Mouse (Mus musculus) CD4-positive, CD25-positive, alpha-beta regulatory T cell, adult 4 months (primary cell): ENCODE data around the gene Cd1d1. TPM values are rescaled to one million over a fixed set of nuclear protein-coding genes. Genes with fewer than 3 reads are reported as not detected.

Experiments used
- ATAC-seq: one replicate; pipeline ENCODE4 v1.8.0; 2017
- polyA plus RNA-seq, 2 experiments: library from polyadenylated mRNA; unstranded; fragments of 100-300 nt; shearing (Covaris generic); gene quantifications; one replicate each; pipeline ENCODE4 v1.2.1; 2017

The Cd1d1 gene
- polyA plus RNA-seq, 2 experiments from 2014 or later: 133 to 178 TPM

GRCm38 (mm10) chr3:86960656-86961394 is 38.4 kb downstream of the Cd1d1 start:
- ATAC-seq: peak; percentile 71

- no peak for ATAC-seq
Measured at GRCm38 (mm10) chr3:86959088-86959487, 40.2 kb downstream of the Cd1d1 start.

DNA sequence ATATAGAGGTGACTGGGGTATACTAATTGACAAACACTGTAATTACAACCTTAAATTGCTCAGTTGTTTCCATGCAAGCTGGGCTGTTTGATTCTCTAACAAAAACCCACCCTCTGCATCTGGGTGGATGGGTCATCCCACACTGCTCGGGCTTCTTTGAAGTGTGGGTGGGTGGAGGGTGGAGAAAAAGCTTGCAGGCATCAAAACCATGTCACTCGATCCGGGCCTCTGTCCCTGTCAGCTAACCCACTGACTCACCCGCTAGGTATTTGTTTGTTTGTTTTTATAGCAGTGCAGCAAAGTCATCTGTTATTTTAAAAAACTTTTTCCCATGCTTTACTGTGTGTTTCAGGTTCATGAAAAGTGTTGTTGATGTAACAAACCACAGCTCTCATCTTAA is 43.9 kb downstream of the Cd1d1 start:
- no peak for ATAC-seq

DNA sequence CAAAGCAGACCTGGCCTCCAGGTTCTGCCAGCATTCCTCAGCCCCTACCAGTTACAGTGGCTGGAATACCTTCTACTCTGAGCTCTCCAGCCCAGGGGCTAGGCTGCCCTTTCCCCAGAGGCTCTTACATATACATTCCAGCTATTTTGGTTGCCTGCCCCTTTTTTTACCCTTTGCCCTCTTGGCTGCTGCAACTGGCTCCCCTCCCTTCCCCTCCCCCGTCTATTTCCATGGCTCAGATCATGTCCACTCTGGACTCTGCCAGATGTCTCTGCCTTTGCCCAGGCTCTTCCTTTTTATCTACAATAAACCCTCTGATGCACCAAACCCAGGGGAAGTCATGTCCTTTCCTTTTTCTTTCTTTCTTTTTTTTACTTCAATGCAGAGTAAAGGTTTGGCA is 44.7 kb downstream of the Cd1d1 start:
- ATAC-seq: no peak

GRCm38 (mm10) chr3:86953819-86954218 is 45.4 kb downstream of the Cd1d1 start:
- ATAC-seq: no peak

- no peak for ATAC-seq
Measured at GRCm38 (mm10) chr3:86950652-86951051, 48.6 kb downstream of the Cd1d1 start.

Other genes starting within 250 kb of the Cd1d1 start
- 1 to 10 TPM; 2.4 to 3.5 TPM for gene Dclk2, start 78.6 kb downstream of the Cd1d1 start, polyA plus RNA-seq
- gene Kirrel, start 175.3 kb upstream of the Cd1d1 start, polyA plus RNA-seq: not detected